26 mouse cellular contexts compared by ENCODE assay signal in the genomic region with DNA sequence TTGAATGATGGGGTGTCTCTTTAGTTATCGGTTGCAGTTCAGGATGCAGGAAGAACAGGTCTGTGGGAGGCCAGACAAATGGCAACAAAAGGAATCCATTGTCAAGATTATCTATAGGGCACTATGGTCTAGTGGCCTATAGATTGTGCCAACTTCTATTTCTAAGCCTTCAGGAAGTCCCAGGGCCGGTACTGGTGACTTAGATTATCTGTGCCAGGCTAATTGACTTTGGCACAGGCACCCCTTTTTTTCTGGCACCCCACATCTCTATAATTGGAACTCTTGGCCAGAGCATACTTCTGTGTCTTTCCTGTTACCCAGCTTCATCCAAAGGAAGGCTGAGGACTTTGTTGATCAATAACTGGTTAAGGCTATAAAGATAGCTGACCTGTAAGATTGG. TPM values are rescaled to one million over a fixed set of nuclear protein-coding genes. Genes with fewer than 3 reads are reported as not detected.
A peak's percentile ranks its signal among the peaks of the same experiment; 100 is the strongest.
DNase-seq lines count a peak whose midpoint lies in the region; ATAC-seq and TF ChIP-seq lines count a peak whose summit lies in the region.
"Had no signal": no experiment of that assay in that cellular context is flagged by ENCODE, and none has a peak within 500 bp of the region (broad histone marks: within the 10 kb centered on the region; RNA-seq: fewer than 3 reads in every experiment).

No protein-coding gene starts in this region.

- H3K27ac ChIP-seq in cortical plate, adult 2 months (ENCODE audit: insufficient read depth, low read length) = 0 out of 2 replicates have a peak overlapping the region, but pooled peaks have one; percentile 95
- H3K27ac ChIP-seq in small intestine, adult 2 months (ENCODE audit: insufficient read depth, low read depth, low read length) = peak overlapping the region; percentile 31; the same call in 1 of the 2 replicates
- H3K27ac ChIP-seq: heart, embryonic 13.5 days; limb, embryonic 10.5 days; macrophage; midbrain, embryonic 13.5 days; neural tube, embryonic 12.5 days; stomach, embryonic 15.5 days had no signal

- intact Hi-C loops in left cerebral cortex, postnatal 4 days (cut with DNase I) = no loop called here
- intact Hi-C loops in left cerebral cortex, postnatal 14 days (cut with DNase I) = no loop called here

- DNase-seq in cerebellum, postnatal 14 days = peak; percentile 46 to 62
- DNase-seq in cerebellum, adult 8-10 months = no peak
- peak; percentile 17 for DNase-seq in left cerebral cortex, postnatal 4 days
- no peak for DNase-seq in left cerebral cortex, postnatal 14 days (ENCODE audit: low spot score in 2 of 2)
- DNase-seq: adrenal gland, postnatal 25 days; cerebellum, adult 11 months; cerebellum, postnatal 36 days; gastrocnemius, postnatal 25 days; heart, adult 18-20 months; heart, postnatal 14 days; kidney, postnatal 25 days; liver; liver, postnatal 0 days; right cerebral cortex, postnatal 14 days; thymus, postnatal 25 days had no signal

- H3K4me1 ChIP-seq in cortical plate, adult 2 months (ENCODE audit: control insufficient read depth, insufficient read depth, low read length) = peaks cover 7% of the 10 kb centered on the region
- H3K4me1 ChIP-seq in small intestine, adult 2 months (ENCODE audit: control insufficient read depth, insufficient read depth, insufficient read length, low read length) = peaks cover 7% of the 10 kb centered on the region; the same call in 1 of the 2 replicates
- H3K4me1 ChIP-seq: limb, embryonic 10.5 days; midbrain, embryonic 13.5 days; neural tube, embryonic 12.5 days; stomach, embryonic 15.5 days had no signal

- H3K27me3 ChIP-seq in small intestine, adult 2 months (ENCODE audit: control insufficient read depth, insufficient read depth, low read length) = no peaks in the 10 kb centered on the region
- H3K27me3 ChIP-seq: midbrain, embryonic 13.5 days; neural tube, embryonic 12.5 days; stomach, embryonic 15.5 days had no signal

- H3K36me3 ChIP-seq in small intestine, adult 2 months (ENCODE audit: control insufficient read depth, insufficient read depth, low read length) = no peaks in the 10 kb centered on the region
- H3K36me3 ChIP-seq: heart, embryonic 13.5 days; limb, embryonic 10.5 days; midbrain, embryonic 13.5 days; neural tube, embryonic 12.5 days; stomach, embryonic 15.5 days had no signal

- no peak for TF ChIP-seq POLR2A in cortical plate, adult 2 months (IDR thresholded peaks at IDR 0.05; ENCODE audit: extremely low read depth, insufficient read depth, low read length)
- TF ChIP-seq POLR2A in small intestine, adult 2 months (IDR thresholded peaks at IDR 0.05; ENCODE audit: low read depth, low read length) = no peak

- H3K4me3 ChIP-seq in cortical plate, adult 2 months (ENCODE audit: insufficient read depth, low read length) = no peak overlapping the region
- no peak overlapping the region for H3K4me3 ChIP-seq in small intestine, adult 2 months (ENCODE audit: low read depth, low read length)
- H3K4me3 ChIP-seq: heart, embryonic 13.5 days; limb, embryonic 10.5 days; midbrain, embryonic 13.5 days; neural tube, embryonic 12.5 days; stomach, embryonic 15.5 days had no signal

- no peak for ATAC-seq in erythroblast, adult 5-6 weeks (replicated peaks; ENCODE audit: low FRiP score, poor library complexity, severe bottlenecking)
- ATAC-seq: intestine, postnatal 0 days; liver, postnatal 0 days; lung, postnatal 0 days; midbrain, embryonic 13.5 days had no signal

- no peak for TF ChIP-seq CTCF in cortical plate, adult 2 months (IDR thresholded peaks at IDR 0.05; ENCODE audit: extremely low read depth, insufficient read depth, low read length)
- TF ChIP-seq CTCF in small intestine, adult 2 months (IDR thresholded peaks at IDR 0.05; ENCODE audit: extremely low read depth, insufficient read length, insufficient replicate concordance, low read depth, low read length) = no peak

- 22% methylated on average over 2 of the region's 2 CpGs for WGBS in small intestine, adult 2 months

RNA-seq across cellular contexts. Expression of gene Sec16b, which starts 12.9 kb away (rescaled TPM):
- total RNA-seq in left cerebral cortex, postnatal 4 days (2021) = under 1 TPM; 0.36 to 0.42 TPM
- total RNA-seq in left cerebral cortex, postnatal 14 days (2021) = under 1 TPM; 0.70 to 0.72 TPM
- 1.1 TPM in 2 replicates for polyA plus RNA-seq in cortical plate, adult 2 months (2012; rRNA removed)
- polyA plus RNA-seq in small intestine, adult 2 months (2012; rRNA removed) = 18.1 and 33.0 TPM in 2 replicates
- total RNA-seq in erythroblast, adult 5-6 weeks (2015; ENCODE audit: low replicate concordance) = 0.21 TPM in 1 of 2 replicates, not detected in the other
- 0.77 TPM in 1 of 2 replicates, not detected in the other for total RNA-seq in erythroblast, adult 5-6 weeks (2017; ENCODE audit: low replicate concordance)
- polyA plus RNA-seq: macrophage had no signal

Comparison
In these comparisons a context has a peak if more than half of its experiments do, and no peak if none do; other contexts are left out.
1. DNase-seq: peak in cerebellum, postnatal 14 days (2 of 2) and left cerebral cortex, postnatal 4 days (single experiment); none in cerebellum, adult 8-10 months (single experiment) and left cerebral cortex, postnatal 14 days (0 of 2).